Mouse (Mus musculus): ENCODE results near the gene RPS10-NUDT3. TPM values are rescaled to one million over a fixed set of nuclear protein-coding genes. Genes with fewer than 3 reads are reported as not detected.

Gene RPS10-NUDT3
- polyA plus RNA-seq, 1 experiment: 0.20 TPM

DNA sequence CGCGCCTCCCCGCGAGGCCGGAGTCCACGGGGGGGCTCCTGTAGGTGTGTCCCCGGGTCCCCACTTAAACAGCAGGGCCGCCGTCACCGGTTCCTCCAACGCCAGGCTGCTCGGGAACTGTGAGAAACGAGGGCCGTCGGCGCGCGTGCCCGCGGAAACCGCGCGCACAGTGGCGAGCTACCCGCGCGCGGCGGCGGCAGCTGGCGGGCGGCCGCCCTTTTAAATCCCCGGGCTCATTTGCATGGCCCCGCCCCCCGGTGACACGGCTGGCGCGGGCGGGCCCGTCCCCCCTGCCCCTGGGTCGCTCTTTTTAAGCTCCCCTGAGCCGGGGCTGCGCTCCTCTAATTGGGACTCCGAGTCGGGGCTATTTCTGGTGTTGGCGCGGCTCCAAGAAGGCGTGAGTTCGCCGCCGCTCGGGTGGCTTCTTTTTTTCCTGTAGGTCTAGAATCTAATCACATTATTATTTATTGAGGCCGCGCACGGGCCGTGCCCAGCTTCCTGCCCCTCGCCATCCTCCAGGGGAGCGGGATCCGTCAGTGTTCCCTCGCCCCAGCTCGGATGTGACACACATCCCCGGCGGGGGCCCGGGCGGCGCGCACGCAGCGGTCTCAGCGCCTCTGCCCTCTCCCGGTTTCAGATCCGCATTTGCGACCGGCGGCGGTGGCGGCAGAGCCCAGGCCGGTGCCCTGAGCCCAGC, 78.6 kb downstream of the RPS10-NUDT3 start, which contains the start of gene Hmga1:
Gene Hmga1 (plus strand): TSS at position 183 of the 697 bp plus-strand sequence.
- DNase-seq (ENCODE audit: extremely low spot score in 1 of 2, low spot score in 1 of 2): peak in 1 of 2 experiments; percentile 79

DNA sequence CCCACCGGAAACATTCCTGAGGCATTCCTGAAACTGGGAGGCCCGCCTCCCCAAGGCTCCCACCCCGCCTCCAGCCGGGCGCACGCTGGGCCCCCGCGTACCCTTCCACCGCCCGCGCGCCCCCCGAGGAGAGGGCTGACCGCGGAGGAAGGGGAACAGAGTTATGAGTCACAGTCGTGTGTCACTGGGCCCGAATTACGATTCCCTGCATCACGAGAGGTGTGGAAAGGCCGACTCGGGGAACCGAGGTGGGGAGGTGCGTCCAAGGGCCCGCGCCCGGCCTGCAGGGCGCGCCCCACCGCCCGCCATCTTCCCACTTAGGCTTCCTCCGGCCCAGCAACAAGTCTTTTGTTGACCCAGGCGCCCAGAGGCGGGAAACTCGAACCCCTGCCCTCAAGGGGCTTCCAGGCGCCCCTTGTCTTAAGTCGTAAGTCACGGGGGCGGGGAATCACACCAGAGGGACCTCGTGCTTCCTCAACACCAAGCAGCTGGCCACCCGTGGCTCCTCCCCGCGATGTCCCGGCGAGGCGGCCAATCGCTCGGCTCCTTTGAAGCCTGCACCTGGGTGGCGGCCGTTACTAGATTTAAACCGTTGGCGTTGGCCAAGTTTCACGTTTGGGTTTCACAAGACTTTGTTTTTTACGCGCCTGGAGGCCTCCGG, 79.4 kb downstream of the RPS10-NUDT3 start:
- no peak for DNase-seq (ENCODE audit: extremely low spot score in 1 of 2, low spot score in 1 of 2)

GRCm38 (mm10) chr17:27555075-27555511, 79.9 kb downstream of the RPS10-NUDT3 start:
- DNase-seq (ENCODE audit: extremely low spot score in 1 of 2, low spot score in 1 of 2): no peak

- no peak for DNase-seq (ENCODE audit: extremely low spot score in 1 of 2, low spot score in 1 of 2)
Measured at GRCm38 (mm10) chr17:27554062-27554960, 80.7 kb downstream of the RPS10-NUDT3 start.

DNA sequence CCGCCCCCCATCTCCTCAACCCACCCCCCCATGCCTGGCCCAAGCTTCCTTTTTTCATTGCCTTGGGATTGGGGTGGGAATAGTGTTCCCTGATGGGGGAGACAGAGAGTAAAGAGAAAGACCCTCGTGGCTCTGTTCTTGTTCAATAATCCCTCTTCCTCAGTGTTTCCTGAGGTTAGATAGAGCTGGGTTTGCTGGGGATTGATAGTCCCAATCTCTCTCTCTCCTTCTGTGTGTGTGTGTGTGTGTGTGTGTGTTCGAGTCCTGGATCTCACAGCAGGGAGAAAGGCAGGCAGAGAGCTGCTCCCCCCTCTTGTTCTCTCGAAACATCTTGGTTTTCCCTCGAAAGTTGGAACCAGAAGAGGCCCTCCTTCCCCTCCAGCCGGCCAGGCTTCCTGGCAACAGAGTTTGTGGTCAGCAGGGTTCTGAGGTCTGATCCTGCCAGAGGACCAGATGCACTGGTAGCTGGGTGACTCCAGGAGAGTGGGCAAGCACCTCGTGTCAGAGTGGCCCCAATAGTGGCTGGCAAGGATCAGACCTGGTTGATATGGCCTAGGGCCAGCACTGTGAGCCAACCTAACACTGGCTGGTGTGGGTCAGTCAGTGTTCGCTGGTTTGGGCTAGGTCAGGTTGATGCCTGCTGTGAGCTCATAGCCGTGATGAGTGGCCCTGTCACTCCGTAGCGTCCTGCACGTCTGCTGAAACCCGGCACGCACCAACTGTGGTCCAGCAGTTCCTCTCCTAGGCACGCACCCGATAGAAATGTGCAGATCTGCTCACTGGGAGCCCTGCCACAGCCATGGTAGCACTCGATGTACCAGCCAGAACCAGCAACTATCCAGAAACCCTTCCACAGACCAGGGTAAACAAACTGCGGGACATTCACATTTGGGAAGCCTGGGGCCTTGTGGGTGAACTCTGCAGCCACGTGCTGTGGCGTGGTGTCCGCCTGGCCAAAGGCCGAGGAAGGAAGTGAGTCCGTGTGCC, 82.5 kb downstream of the RPS10-NUDT3 start:
- no peak for DNase-seq (ENCODE audit: extremely low spot score in 1 of 2, low spot score in 1 of 2)

GRCm38 (mm10) chr17:27551393-27551940, 83.6 kb downstream of the RPS10-NUDT3 start:
- DNase-seq (ENCODE audit: extremely low spot score in 1 of 2, low spot score in 1 of 2): no peak

DNA sequence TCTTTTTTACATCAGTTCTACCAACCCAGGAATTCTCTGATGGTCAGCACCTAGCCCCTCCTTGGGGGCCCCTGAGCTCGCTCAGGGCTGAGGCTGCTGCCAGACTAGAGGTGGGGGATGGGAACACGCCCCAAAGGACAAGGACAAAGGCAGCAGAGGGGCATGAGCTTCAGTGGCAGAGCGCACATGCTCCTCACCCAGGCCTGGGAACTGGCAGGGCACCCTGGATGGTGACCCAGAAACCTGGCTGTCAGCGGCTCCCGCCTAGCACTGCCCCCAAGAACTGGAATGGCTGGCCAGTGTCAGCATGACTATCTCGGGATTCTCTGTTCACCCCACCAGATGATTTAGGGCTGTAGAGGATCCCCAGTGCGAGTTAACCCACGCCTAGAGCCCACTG, 85.8 kb downstream of the RPS10-NUDT3 start:
- no peak for DNase-seq (ENCODE audit: extremely low spot score in 1 of 2, low spot score in 1 of 2)

DNA sequence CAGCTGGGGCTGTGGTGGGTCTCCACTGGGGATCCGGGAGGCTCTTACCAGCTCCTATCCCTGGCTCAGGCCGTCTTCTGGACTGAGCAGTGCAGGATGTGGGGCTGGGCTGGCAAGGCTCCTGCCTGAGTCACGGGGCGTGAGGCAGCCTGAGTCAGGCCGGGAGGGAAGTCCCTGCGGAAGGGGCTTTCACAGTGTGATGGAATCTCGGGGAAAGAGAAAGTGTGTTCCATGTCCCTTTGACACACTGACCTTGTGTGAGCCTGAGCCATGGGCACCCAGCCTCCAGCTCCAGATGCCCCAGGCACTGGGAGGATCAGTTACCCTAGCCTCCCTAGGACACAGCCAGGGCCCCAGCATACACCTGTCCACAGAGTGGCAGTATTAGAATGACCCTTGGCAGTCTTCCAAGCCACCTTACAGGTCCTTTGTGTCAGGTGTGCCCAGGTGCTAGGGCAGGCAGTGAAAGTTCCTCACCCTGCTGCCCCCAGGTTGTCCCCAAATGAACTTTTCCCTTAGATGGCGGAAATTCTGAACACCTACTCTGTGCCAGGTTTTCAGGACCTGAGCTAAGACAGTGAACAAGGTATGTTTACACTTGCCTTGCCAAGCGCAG, 87.7 kb downstream of the RPS10-NUDT3 start:
- no peak for DNase-seq (ENCODE audit: extremely low spot score in 1 of 2, low spot score in 1 of 2)

DNA sequence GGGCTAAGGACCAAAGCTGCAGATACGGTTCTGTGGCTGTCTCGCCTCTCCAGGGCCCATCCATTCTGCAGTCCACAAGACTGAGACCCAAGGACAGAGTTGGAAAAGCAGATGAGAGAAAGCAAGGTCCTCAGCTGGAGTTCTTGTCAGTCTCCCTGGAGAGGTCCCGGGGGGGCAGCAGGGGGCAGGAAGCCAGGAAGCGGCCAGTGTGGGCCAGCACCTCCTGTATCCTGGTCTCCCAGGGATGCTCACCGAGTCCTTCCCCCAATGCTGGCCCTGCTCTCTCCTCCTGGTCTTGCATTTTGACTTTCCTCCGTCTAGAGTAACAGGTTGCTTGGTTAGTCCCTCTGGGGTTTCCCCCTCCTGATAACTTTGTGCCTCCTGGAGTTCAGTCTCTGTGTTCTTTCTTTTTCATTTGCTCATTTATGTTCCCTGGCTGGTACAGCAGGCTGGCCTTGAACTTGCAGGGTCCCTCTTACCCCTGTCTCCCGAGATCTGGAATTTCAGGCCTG, 88.4 kb downstream of the RPS10-NUDT3 start:
- no peak for DNase-seq (ENCODE audit: extremely low spot score in 1 of 2, low spot score in 1 of 2)

GRCm38 (mm10) chr17:27545991-27546390, 89.0 kb downstream of the RPS10-NUDT3 start:
- no peak for DNase-seq (ENCODE audit: extremely low spot score in 1 of 2, low spot score in 1 of 2)

DNA sequence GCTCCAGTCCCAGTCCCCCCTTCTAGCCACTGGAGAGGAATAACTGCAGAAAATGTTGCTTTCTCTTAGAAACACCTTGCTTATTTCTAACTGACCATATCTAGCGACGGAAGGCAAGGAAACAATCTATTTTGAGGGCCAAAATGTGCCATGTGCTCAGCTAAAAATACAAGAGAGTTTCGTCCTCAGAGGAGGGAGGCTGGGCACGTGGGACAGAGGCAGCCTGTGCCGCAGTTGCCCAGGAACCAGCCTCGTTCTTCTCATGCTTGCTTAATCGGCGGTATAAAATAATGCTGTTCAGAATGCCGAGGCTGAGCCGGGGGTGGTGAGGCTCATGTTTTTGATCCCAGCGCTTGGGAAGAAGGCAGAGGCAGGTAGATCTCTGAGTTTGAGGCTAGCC, 90.5 kb downstream of the RPS10-NUDT3 start:
- peak in 1 of 2 experiments; percentile 48 for DNase-seq (ENCODE audit: extremely low spot score in 1 of 2, low spot score in 1 of 2)

- no peak for DNase-seq (ENCODE audit: extremely low spot score in 1 of 2, low spot score in 1 of 2)
Measured at GRCm38 (mm10) chr17:27541984-27542383, 93.0 kb downstream of the RPS10-NUDT3 start.

- no peak for DNase-seq (ENCODE audit: extremely low spot score in 1 of 2, low spot score in 1 of 2)
Measured at GRCm38 (mm10) chr17:27541261-27541660, 93.8 kb downstream of the RPS10-NUDT3 start.

- DNase-seq (ENCODE audit: extremely low spot score in 1 of 2, low spot score in 1 of 2): peak in 1 of 2 experiments; percentile 97
Measured at GRCm38 (mm10) chr17:27534718-27535117, 100.3 kb downstream of the RPS10-NUDT3 start.

DNA sequence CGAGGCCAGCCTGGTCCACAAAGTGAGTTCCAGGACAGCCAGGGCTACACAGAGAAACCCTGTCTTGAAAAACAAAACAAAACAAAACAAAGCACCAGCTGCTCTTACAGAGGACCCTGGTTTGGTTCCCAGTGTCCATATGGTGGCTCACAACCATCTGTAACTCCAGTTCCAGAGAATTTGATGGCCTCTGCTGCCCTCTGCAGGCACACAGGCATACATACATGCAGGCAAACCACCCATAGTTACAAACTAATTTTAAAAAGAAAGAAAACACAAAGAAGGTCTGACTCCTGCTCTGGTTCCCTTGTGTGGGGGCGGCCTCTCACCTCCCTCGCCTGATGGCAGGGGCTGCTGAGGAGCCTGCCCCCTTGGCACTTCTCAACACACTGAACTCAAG, 101.7 kb downstream of the RPS10-NUDT3 start:
- no peak for DNase-seq (ENCODE audit: extremely low spot score in 1 of 2, low spot score in 1 of 2)

- no peak for DNase-seq (ENCODE audit: extremely low spot score in 1 of 2, low spot score in 1 of 2)
Measured at GRCm38 (mm10) chr17:27532095-27532494, 102.9 kb downstream of the RPS10-NUDT3 start.

Data from frontal cortex, adult 2 months (tissue).